7 mouse cellular contexts compared by ENCODE assay signal in genomic region chr6:35252477-35253346, GRCm38 (mm10). TPM values are rescaled to one million over a fixed set of nuclear protein-coding genes. Genes with fewer than 3 reads are reported as not detected.
DNase-seq lines count a peak whose midpoint lies in the region; ATAC-seq lines count a peak whose summit lies in the region.

No protein-coding gene starts in this region.

- H3K27ac ChIP-seq in intestine, embryonic 14.5 days (ENCODE audit: low read depth) = peak overlapping the region; percentile 78
- H3K27ac ChIP-seq in midbrain, embryonic 11.5 days (ENCODE audit: low read depth, low read length) = peak overlapping the region; percentile 44; the same call in 1 of the 2 replicates

- peaks cover 1% of the 10 kb centered on the region; the same call in 1 of the 2 replicates for H3K36me3 ChIP-seq in intestine, embryonic 14.5 days (ENCODE audit: control insufficient read depth, insufficient read depth, low read length)
- no peaks in the 10 kb centered on the region for H3K36me3 ChIP-seq in midbrain, embryonic 11.5 days (ENCODE audit: control insufficient read depth, insufficient read depth, low read length)

- peak; percentile 92 for ATAC-seq in intestine, embryonic 14.5 days (replicated peaks; ENCODE audit: low FRiP score, low TSS enrichment, low read depth)
- ATAC-seq in midbrain, embryonic 11.5 days (ENCODE audit: low FRiP score) = peak; percentile 95

- WGBS in intestine, embryonic 14.5 days = under 1% methylated on average over 60 of the region's 60 CpGs
- WGBS in midbrain, embryonic 11.5 days = under 1% methylated on average over 60 of the region's 60 CpGs

- peak overlapping the region; percentile 59 for H3K4me2 ChIP-seq in intestine, embryonic 14.5 days (ENCODE audit: low read length)
- H3K4me2 ChIP-seq in midbrain, embryonic 11.5 days = peak overlapping the region; percentile 82

- H3K27me3 ChIP-seq in intestine, embryonic 14.5 days (replicated peaks; ENCODE audit: control insufficient read depth, insufficient read depth, low read length) = no peaks in the 10 kb centered on the region
- H3K27me3 ChIP-seq in midbrain, embryonic 11.5 days (ENCODE audit: control insufficient read depth, insufficient read depth, low read length) = no peaks in the 10 kb centered on the region

- no peaks in the 10 kb centered on the region for H3K9me3 ChIP-seq in intestine, embryonic 14.5 days (ENCODE audit: control insufficient read depth, low read length)
- H3K9me3 ChIP-seq in midbrain, embryonic 11.5 days (ENCODE audit: control insufficient read depth, low read length) = no peaks in the 10 kb centered on the region

- peak overlapping the region; percentile 53 for H3K4me3 ChIP-seq in intestine, embryonic 14.5 days (ENCODE audit: low read depth, low read length)
- H3K4me3 ChIP-seq in midbrain, embryonic 11.5 days (ENCODE audit: low read depth, low read length) = peak overlapping the region; percentile 73

- DNase-seq in adrenal gland, adult 18-20 months (ENCODE audit: low spot score in 2 of 2) = peak; percentile 90 to 93
- DNase-seq in embryo, embryonic 10.5 days (ENCODE audit: low spot score) = peak; percentile 90
- peak; percentile 90 for DNase-seq in gastrocnemius, postnatal 25 days
- peak; percentile 98 for DNase-seq in intestine, embryonic 14.5 days (ENCODE audit: low spot score)
- peak; percentile 85 to 87 for DNase-seq in left cerebral cortex, postnatal 36 days (ENCODE audit: low spot score in 2 of 2)
- peak; percentile 99 for DNase-seq in midbrain, embryonic 11.5 days (ENCODE audit: low spot score, missing footprints)
- DNase-seq in skeletal muscle tissue, adult 2 months (ENCODE audit: low read depth, low spot score) = peak; percentile 86

- intact Hi-C loops in left cerebral cortex, postnatal 36 days (cut with DNase I) = loop anchor here (10.0 kb wide), 1 partner anchor 122 kb away; no protein-coding TSS in a partner anchor

- H3K4me1 ChIP-seq in intestine, embryonic 14.5 days (replicated peaks; ENCODE audit: control insufficient read depth, insufficient read depth, low read length) = peaks cover 22% of the 10 kb centered on the region
- peaks cover 22% of the 10 kb centered on the region for H3K4me1 ChIP-seq in midbrain, embryonic 11.5 days (ENCODE audit: control insufficient read depth, insufficient read depth, low read length)

- peak overlapping the region; percentile 78 for H3K9ac ChIP-seq in intestine, embryonic 14.5 days (ENCODE audit: low read length)
- H3K9ac ChIP-seq in midbrain, embryonic 11.5 days (ENCODE audit: low read length) = peak overlapping the region; percentile 82

RNA-seq across cellular contexts. Expression of gene Slc13a4, which starts 55.2 kb away (rescaled TPM):
- total RNA-seq in adrenal gland, adult 18-20 months (2021) = under 1 TPM; 0.33 to 0.51 TPM
- total RNA-seq in gastrocnemius, postnatal 25 days (2021) = under 1 TPM; 0.18 to 0.27 TPM
- 0.65 and 0.97 TPM in 2 replicates for polyA plus RNA-seq in intestine, embryonic 14.5 days (2014; fragmentation: Nextera tagmentation; extraction: Ambion mirVana)
- 10 to 100 TPM in 1 of 2 experiments, 1 to 10 TPM in 1; 7.3 to 13.6 TPM for total RNA-seq in left cerebral cortex, postnatal 36 days (2021)
- polyA plus RNA-seq in midbrain, embryonic 11.5 days (2014; fragmentation: Nextera tagmentation; extraction: Ambion mirVana) = 0.19 and 0.29 TPM in 2 replicates

Comparison
In these comparisons a context has a peak if more than half of its experiments do, and no peak if none do; other contexts are left out.
1. Peak in every context shown above with its lines: DNase-seq, ATAC-seq, H3K4me3 ChIP-seq and H3K27ac ChIP-seq.
2. RNA of gene Slc13a4, which starts 55.2 kb away (total RNA-seq): 7.3 to 13.6 TPM in left cerebral cortex, postnatal 36 days; 0.33 to 0.51 TPM in adrenal gland, adult 18-20 months and 0.18 to 0.27 TPM in gastrocnemius, postnatal 25 days; every median in the first group is over 4 times any median in the second.